Mouse (Mus musculus) heart, adult 18-20 months (tissue): ENCODE data around the gene Slc16a9. TPM values are rescaled to one million over a fixed set of nuclear protein-coding genes. Genes with fewer than 3 reads are reported as not detected.

Source experiments
- DNase-seq, 2 experiments: peaks; one replicate each; pipeline ENCODE4 v3.0.0; 2021 to 2022; ENCODE audit warnings: mixed read lengths in 1 of 2
- total RNA-seq, 2 experiments: library from RNA; stranded (reverse); gene quantifications; 2 replicates each; pipeline ENCODE4 v1.2.3; 2021

Gene Slc16a9
- total RNA-seq, 2 experiments from 2014 or later = 3.2 TPM

GRCm38 (mm10) chr10:70250354-70250753 is 5.5 kb downstream of the Slc16a9 start:
- DNase-seq = no peak

- DNase-seq = peak; percentile 40 to 42
These were observed 5.9 kb downstream of the Slc16a9 start for GRCm38 (mm10) chr10:70250766-70251165.

DNA sequence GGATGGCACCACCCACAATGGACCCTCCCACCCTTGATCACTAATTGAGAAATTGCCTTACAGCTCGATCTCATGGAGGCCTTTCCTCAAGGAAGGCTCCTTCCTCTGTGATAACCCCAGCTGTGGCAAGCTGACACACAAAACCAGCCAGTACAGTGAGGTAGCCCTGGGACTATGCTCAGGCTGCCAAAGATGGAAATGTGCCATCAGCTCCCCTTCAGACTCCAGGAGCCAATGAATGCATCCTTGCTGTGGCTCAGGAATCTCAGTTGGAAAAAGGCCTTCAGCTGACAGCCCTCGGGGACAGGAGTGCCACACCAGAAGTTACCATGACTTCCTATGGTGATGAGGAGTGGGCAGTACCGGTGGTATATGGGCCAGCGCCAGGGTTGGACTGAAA is 9.8 kb downstream of the Slc16a9 start:
- no peak for DNase-seq

GRCm38 (mm10) chr10:70255601-70256210 is 10.8 kb downstream of the Slc16a9 start:
- DNase-seq = no peak

GRCm38 (mm10) chr10:70257029-70257428 is 12.1 kb downstream of the Slc16a9 start:
- no peak for DNase-seq

GRCm38 (mm10) chr10:70260904-70261303 is 16.0 kb downstream of the Slc16a9 start:
- no peak for DNase-seq

DNA sequence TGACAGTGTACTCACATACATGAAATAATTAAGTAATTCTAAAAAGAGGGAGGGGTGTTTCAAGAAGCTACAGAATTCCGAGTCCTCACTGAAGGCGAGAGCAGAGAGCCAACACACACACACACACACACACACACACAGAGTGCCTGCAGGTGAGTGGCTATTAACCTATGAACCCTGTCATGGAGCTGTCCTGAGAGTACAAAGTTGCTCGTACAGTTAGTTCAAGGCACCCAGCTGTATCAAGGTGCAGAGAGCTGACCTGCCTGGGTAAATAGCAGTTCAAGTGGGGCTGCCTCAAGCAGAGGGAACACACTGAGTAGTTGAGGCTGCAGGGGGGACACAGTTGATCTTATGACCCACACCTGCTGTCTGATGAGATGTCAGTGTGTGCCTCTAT is 17.2 kb downstream of the Slc16a9 start:
- no peak for DNase-seq

DNA sequence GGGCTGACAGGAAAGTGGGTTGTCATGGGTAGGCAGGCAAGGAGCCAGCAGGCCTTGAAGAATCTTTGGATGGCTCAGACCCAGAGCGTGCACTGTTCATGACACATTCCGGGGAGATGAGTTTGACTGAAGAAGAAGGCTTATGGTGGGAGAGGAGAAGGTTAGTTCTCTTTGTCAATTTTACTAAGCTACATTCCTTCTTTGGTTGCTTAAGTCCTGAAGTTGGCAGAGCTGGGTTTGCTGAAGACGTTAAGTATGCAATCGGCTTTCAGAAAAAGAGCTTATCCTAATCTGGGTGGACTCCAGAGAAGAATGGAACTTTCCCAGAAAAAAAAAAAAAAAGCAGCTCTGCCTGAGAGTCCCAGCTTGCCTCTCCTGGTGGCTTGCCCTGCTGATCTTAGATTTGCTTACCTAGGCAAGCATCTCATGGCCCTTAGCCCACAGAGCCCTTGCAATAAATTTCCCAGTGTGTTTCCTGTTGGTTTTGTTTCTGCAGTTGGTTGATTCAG is 18.8 kb downstream of the Slc16a9 start:
- peak; percentile 7 to 20 for DNase-seq

- peak; percentile 29 to 30 for DNase-seq
These were observed 19.6 kb downstream of the Slc16a9 start for GRCm38 (mm10) chr10:70264337-70265036.

DNA sequence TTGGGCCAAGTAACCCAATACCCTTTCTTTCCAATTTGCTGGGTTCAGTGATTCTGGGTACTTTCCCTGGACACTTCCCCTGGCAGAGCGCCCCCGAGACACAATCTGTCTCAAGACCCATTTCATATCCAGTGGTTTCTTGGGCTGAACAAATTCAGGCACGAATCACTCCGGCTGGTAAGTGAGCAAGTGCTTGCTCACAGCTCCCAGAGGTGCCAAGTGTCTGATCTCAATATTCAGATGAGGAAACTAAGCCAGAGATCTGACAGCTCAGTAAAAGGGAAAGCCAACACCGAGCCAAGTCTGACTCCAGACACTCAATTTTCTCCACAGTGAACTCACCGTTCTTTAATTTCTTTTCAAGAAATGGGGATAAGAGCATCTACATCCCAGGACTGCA is 21.6 kb downstream of the Slc16a9 start:
- DNase-seq = peak in 1 of 2 experiments; percentile 14

DNA sequence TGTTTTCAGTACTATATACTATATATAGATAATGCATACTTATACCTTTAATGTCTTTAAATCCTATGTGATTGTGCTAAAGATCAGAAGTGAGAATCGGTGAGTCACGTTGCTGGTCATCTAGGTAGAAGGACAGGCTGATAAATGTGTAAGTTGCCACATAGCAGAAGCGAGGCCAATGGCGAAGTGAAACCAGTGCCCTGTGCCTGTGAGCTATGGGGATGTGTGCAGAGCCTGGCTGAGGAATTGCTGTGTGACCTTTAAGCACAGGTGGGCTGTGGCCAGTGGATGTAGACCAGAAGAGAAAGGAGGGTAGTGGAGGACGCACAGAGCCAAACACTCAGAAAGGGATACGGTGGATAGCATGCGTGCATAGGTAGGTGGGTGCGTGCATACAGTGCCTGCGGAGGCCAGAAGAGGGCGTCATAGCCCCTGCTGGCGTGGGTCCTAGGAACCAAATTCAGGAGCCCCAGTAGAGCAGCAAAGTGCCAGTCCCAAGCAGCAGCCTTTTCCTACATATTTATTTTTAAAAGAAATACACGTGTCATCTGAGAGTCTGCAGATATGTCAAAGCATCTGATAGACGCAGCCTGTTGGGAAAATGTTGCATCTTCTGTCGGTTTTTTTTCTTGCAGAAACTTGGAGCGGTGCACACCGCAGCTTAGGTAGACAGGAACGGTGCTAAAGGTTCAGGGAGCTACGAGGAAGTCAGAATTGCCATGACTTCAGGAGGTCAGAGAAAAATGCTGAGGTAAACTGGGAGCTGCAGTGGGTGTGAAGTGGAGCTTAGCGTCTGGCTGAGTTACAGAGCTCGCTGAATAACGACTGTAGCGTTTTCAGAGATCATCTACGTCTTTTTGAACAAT is 23.9 kb downstream of the Slc16a9 start:
- DNase-seq = no peak

GRCm38 (mm10) chr10:70269447-70269787 is 24.5 kb downstream of the Slc16a9 start:
- no peak for DNase-seq

DNA sequence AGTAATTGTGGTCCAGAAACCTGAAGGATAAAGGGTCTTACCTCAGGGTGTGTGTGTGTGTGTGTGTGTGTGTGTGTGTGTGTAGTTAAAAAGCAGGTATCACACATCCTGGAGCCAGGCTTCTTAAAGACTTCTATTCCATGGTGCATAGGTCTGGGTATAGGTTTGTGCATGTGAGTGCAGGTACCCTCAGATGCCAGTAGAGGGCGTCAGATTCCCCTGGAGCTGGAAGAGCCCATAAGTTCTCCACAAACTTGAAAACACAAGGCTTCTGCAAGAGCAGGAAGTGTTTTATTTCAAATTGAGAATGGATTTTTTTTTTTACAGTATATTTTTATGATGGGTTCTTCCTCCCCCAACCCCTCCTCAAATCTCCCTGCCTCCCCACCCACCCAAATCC is 31.8 kb downstream of the Slc16a9 start:
- DNase-seq = no peak

GRCm38 (mm10) chr10:70279349-70279748 is 34.4 kb downstream of the Slc16a9 start:
- no peak for DNase-seq

DNA sequence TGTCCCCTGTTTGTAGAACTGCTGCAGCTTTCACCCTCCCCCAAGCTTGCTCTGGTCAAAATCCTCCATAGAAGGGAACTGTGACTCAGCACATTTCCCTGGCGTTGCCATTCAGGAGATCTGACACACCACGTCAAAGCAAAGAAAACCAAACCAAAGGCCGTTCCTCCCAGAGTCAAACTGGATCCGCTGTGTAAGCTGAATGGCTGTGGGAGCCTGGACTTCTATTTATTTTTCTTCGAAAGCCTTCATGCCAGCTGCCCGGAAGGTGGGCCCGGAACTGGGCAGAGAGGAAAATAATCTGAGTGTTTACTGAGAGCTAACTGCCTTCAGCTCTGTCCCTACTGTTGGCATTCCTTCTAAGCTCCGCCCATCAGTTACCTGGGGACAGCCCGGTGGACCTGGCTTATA is 42.9 kb downstream of the Slc16a9 start:
- peak; percentile 67 to 70 for DNase-seq

GRCm38 (mm10) chr10:70288406-70289327 is 43.8 kb downstream of the Slc16a9 start:
- DNase-seq = no peak

DNA sequence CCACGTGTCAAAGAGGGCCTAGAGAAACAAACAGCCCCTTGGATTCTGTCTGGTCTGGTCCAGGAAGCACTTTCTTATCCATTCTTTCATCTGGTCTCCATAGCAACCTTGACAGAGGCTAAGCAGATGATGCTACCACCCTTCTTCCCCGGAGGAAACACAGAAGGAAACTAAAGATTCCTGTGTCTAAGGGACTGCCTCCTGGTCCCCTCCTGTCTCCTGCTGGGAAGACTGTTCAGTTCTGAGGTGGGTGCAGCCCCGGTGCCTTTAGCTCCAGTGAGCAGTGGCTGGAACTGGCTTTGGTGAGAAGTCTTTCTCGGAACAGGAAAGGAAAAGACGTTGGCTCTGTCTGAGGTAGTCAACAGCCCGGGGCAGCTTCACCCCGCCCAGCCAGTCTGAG is 47.1 kb downstream of the Slc16a9 start:
- DNase-seq = no peak

GRCm38 (mm10) chr10:70294094-70294493 is 49.2 kb downstream of the Slc16a9 start:
- DNase-seq = no peak

- DNase-seq = peak; percentile 71 to 90
These were observed 51.8 kb downstream of the Slc16a9 start for GRCm38 (mm10) chr10:70296531-70297366.

DNA sequence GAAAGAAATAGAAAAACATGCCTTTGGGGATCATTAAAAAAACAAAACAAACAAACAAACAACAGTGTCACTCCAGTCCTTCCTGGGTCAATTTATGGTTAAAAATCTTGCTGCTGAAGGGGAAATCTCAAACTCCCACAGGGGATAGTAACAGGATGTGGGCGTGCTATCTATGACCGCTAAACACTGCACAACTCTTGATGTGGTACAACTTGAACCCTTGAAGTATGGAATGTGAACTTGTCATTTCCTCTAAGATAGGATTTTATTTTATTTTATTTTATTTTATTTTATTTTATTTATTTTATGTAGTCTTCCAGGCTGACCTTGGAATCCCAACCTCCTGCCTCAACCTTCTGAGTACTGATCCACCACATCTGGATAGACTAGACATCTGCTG is 54.2 kb downstream of the Slc16a9 start:
- no peak for DNase-seq

DNA sequence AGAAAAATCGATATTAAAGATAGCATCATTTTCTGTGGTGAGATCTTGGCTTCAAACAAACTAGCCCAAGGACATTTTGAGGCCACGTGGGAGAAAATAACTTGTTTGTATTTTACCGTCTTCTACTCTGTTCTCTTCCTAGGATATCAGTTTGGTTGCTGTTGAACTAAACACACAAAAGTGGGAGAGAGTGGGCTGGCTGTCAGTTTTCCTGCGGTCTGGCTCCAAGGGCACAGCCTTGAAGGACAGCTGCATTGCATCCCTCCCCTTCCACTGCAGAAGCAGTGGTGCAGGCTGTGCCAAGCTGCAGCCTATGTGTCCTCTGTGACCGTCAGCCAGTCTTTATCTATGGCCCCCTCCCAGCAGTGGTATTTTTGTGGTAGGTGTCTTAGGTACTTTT is 54.8 kb downstream of the Slc16a9 start:
- no peak for DNase-seq
